Mouse (Mus musculus): ENCODE data around the gene Hist1h1e. TPM values are rescaled to one million over a fixed set of nuclear protein-coding genes. Genes with fewer than 3 reads are reported as not detected.
"Not testable (repeated sequence)": the region's sequence is repeated elsewhere in the genome, so short reads cannot be mapped to it uniquely, and the experiment has no call there.

The Hist1h1e gene
- polyA plus RNA-seq, 1 experiment from 2014 or later, result 12.8 TPM

- peak overlapping the region; percentile 52 for H3K4me3 ChIP-seq (ENCODE audit: low read depth, low read length)
- H3K27me3 ChIP-seq (replicated peaks; ENCODE audit: control insufficient read depth, insufficient read depth, low read length), result no peaks in the 10 kb centered on the region
- peak overlapping the region; percentile 95 for H3K27ac ChIP-seq (replicated peaks; ENCODE audit: low read depth, low read length)
- H3K36me3 ChIP-seq (ENCODE audit: control insufficient read depth, insufficient read depth, low read length), result no peaks in the 10 kb centered on the region
- DNase-seq (ENCODE audit: low spot score) (no peak), ATAC-seq (ENCODE audit: low read depth) (no peak)
- WGBS, result 33% methylated on average over 2 of the region's 2 CpGs
- peaks cover 16% of the 10 kb centered on the region for H3K4me1 ChIP-seq (ENCODE audit: control insufficient read depth, insufficient read depth, low read length)
- peak overlapping the region; percentile 75 for H3K4me2 ChIP-seq (ENCODE audit: low read depth, low read length)
- H3K9ac ChIP-seq (ENCODE audit: low read depth, low read length), result peak overlapping the region; percentile 76
- H3K9me3 ChIP-seq (ENCODE audit: control insufficient read depth, low read length), result no peaks in the 10 kb centered on the region
These were observed 49.9 kb downstream of the Hist1h1e start for GRCm38 (mm10) chr13:23572218-23573033.

- not testable (repeated sequence) for H3K36me3 ChIP-seq (ENCODE audit: control insufficient read depth, insufficient read depth, low read length); ATAC-seq (ENCODE audit: low read depth); H3K4me1 ChIP-seq (ENCODE audit: control insufficient read depth, insufficient read depth, low read length); H3K27me3 ChIP-seq (replicated peaks; ENCODE audit: control insufficient read depth, insufficient read depth, low read length); H3K9me3 ChIP-seq (ENCODE audit: control insufficient read depth, low read length)
- Histone ChIP-seq H3K9ac (ENCODE audit: low read depth, low read length) (peak overlapping the region; percentile 76), H3K4me3 (ENCODE audit: low read depth, low read length) (peak overlapping the region; percentile 52), H3K4me2 (ENCODE audit: low read depth, low read length) (peak overlapping the region; percentile 75), H3K27ac (replicated peaks; ENCODE audit: low read depth, low read length) (peak overlapping the region; percentile 95)
- peak; percentile 26 for DNase-seq (ENCODE audit: low spot score)
- WGBS, result under 1% methylated on average over 11 of the region's 34 CpGs
These were observed 50.7 kb downstream of the Hist1h1e start for GRCm38 (mm10) chr13:23571504-23572217.

GRCm38 (mm10) chr13:23571022-23571503 is 51.3 kb downstream of the Hist1h1e start, which contains the start of the genes Hist1h2ae and Hist1h2bg:
Gene Hist1h2ae, minus strand, starts transcription at chr13:23571220.
Gene Hist1h2bg, plus strand, starts transcription at chr13:23571396.
- Histone ChIP-seq H3K9me3 (ENCODE audit: control insufficient read depth, low read length) (no peaks in the 10 kb centered on the region), H3K27ac (replicated peaks; ENCODE audit: low read depth, low read length) (peak within 1 kb of the TSS; percentile 95), H3K4me2 (ENCODE audit: low read depth, low read length) (peak within 1 kb of the TSS; percentile 75), H3K4me3 (ENCODE audit: low read depth, low read length) (peak within 1 kb of the TSS; percentile 52), H3K27me3 (replicated peaks; ENCODE audit: control insufficient read depth, insufficient read depth, low read length) (no peaks in the 10 kb centered on the region), H3K4me1 (ENCODE audit: control insufficient read depth, insufficient read depth, low read length) (0 out of 2 replicates have a peak, but pooled peaks cover 4% of the 10 kb centered on the region), H3K36me3 (ENCODE audit: control insufficient read depth, insufficient read depth, low read length) (no peaks in the 10 kb centered on the region), H3K9ac (ENCODE audit: low read depth, low read length) (peak within 1 kb of the TSS; percentile 76)
- DNase-seq (ENCODE audit: low spot score) (peak; percentile 98), ATAC-seq (ENCODE audit: low read depth) (peak; percentile 90)
- WGBS, result under 1% methylated on average over 18 of the region's 18 CpGs

Small RNAs within 50 kb of the gene (microRNA-seq; reads per million reads assigned to microRNA genes)
- gene Gm44359 (ENCODE audit: borderline number of aligned reads) (not detected), gene Gm44394 (ENCODE audit: borderline number of aligned reads) (not detected)

Other genes starting within 250 kb of the Hist1h1e start
- gene Abt1, start 198.7 kb downstream of the Hist1h1e start, polyA plus RNA-seq (2014; fragmentation: Nextera tagmentation; extraction: Ambion mirVana), result 10.3 and 11.6 TPM in 2 replicates
- 0.18 TPM in 1 of 2 replicates, not detected in the other for gene Btn1a1, start 156.7 kb downstream of the Hist1h1e start, polyA plus RNA-seq (2014; fragmentation: Nextera tagmentation; extraction: Ambion mirVana)
- 0.40 and 0.51 TPM in 2 replicates for gene Btn2a2, start 133.7 kb downstream of the Hist1h1e start, polyA plus RNA-seq (2014; fragmentation: Nextera tagmentation; extraction: Ambion mirVana)
- 5.1 and 5.6 TPM in 2 replicates for gene Hist1h4h, start 91.5 kb downstream of the Hist1h1e start, polyA plus RNA-seq (2014; fragmentation: Nextera tagmentation; extraction: Ambion mirVana)
- gene Hist1h2af, start 88.7 kb downstream of the Hist1h1e start, polyA plus RNA-seq (2014; fragmentation: Nextera tagmentation; extraction: Ambion mirVana), result 5.2 and 7.0 TPM in 2 replicates
- 3.7 and 4.1 TPM in 2 replicates for gene Hist1h3g, start 87.1 kb downstream of the Hist1h1e start, polyA plus RNA-seq (2014; fragmentation: Nextera tagmentation; extraction: Ambion mirVana)
- 0.76 and 0.77 TPM in 2 replicates for gene Hist1h2bh, start 79.2 kb downstream of the Hist1h1e start, polyA plus RNA-seq (2014; fragmentation: Nextera tagmentation; extraction: Ambion mirVana)
- 0.71 and 1.0 TPM in 2 replicates for gene Hist1h3f, start 78.5 kb downstream of the Hist1h1e start, polyA plus RNA-seq (2014; fragmentation: Nextera tagmentation; extraction: Ambion mirVana)
- 0.84 and 0.88 TPM in 2 replicates for gene Hist1h4f, start 70.9 kb downstream of the Hist1h1e start, polyA plus RNA-seq (2014; fragmentation: Nextera tagmentation; extraction: Ambion mirVana)
- 0.60 TPM in 2 replicates for gene Hist1h1d, start 69.3 kb downstream of the Hist1h1e start, polyA plus RNA-seq (2014; fragmentation: Nextera tagmentation; extraction: Ambion mirVana)
- gene Hist1h3e, start 60.2 kb downstream of the Hist1h1e start, polyA plus RNA-seq (2014; fragmentation: Nextera tagmentation; extraction: Ambion mirVana), result 4.4 and 6.1 TPM in 2 replicates
- gene Hist1h2ae, start 51.3 kb downstream of the Hist1h1e start, polyA plus RNA-seq (2014; fragmentation: Nextera tagmentation; extraction: Ambion mirVana), result 93.4 and 108 TPM in 2 replicates
- 5.1 and 5.3 TPM in 2 replicates for gene Hist1h2bg, start 51.2 kb downstream of the Hist1h1e start, polyA plus RNA-seq (2014; fragmentation: Nextera tagmentation; extraction: Ambion mirVana)
- 3.6 and 4.1 TPM in 2 replicates for gene Hist1h2bf, start 48.4 kb downstream of the Hist1h1e start, polyA plus RNA-seq (2014; fragmentation: Nextera tagmentation; extraction: Ambion mirVana)
- 1.6 and 2.8 TPM in 2 replicates for gene Hist1h2ad, start 48.2 kb downstream of the Hist1h1e start, polyA plus RNA-seq (2014; fragmentation: Nextera tagmentation; extraction: Ambion mirVana)
- gene Hist1h3d, start 46.8 kb downstream of the Hist1h1e start, polyA plus RNA-seq (2014; fragmentation: Nextera tagmentation; extraction: Ambion mirVana), result 5.2 and 7.2 TPM in 2 replicates
- 74.5 and 84.0 TPM in 2 replicates for gene Hist1h4d, start 41.0 kb downstream of the Hist1h1e start, polyA plus RNA-seq (2014; fragmentation: Nextera tagmentation; extraction: Ambion mirVana)
- 1.5 and 2.2 TPM in 2 replicates for gene Hist1h2be, start 1.4 kb downstream of the Hist1h1e start, polyA plus RNA-seq (2014; fragmentation: Nextera tagmentation; extraction: Ambion mirVana)
- 1.2 and 1.3 TPM in 2 replicates for gene Hist1h2ac, start 61.4 kb upstream of the Hist1h1e start, polyA plus RNA-seq (2014; fragmentation: Nextera tagmentation; extraction: Ambion mirVana)
- gene Hist1h2bc, start 61.6 kb upstream of the Hist1h1e start, polyA plus RNA-seq (2014; fragmentation: Nextera tagmentation; extraction: Ambion mirVana), result 52.7 and 78.2 TPM in 2 replicates
- 0.19 and 0.31 TPM in 2 replicates for gene Hist1h1t, start 73.3 kb upstream of the Hist1h1e start, polyA plus RNA-seq (2014; fragmentation: Nextera tagmentation; extraction: Ambion mirVana)
- gene Hist1h4c, start 75.9 kb upstream of the Hist1h1e start, polyA plus RNA-seq (2014; fragmentation: Nextera tagmentation; extraction: Ambion mirVana), result 5.7 and 5.8 TPM in 2 replicates
- 9.6 and 10.3 TPM in 2 replicates for gene Hfe, start 88.3 kb upstream of the Hist1h1e start, polyA plus RNA-seq (2014; fragmentation: Nextera tagmentation; extraction: Ambion mirVana)
- 36.1 and 37.8 TPM in 2 replicates for gene Hist1h1c, start 116.2 kb upstream of the Hist1h1e start, polyA plus RNA-seq (2014; fragmentation: Nextera tagmentation; extraction: Ambion mirVana)
- gene Hist1h3c, start 123.0 kb upstream of the Hist1h1e start, polyA plus RNA-seq (2014; fragmentation: Nextera tagmentation; extraction: Ambion mirVana), result 5.1 and 7.5 TPM in 2 replicates
- gene Hist1h2bb, start 124.2 kb upstream of the Hist1h1e start, polyA plus RNA-seq (2014; fragmentation: Nextera tagmentation; extraction: Ambion mirVana), result 1.2 and 2.1 TPM in 2 replicates
- gene Hist1h2ab, start 128.6 kb upstream of the Hist1h1e start, polyA plus RNA-seq (2014; fragmentation: Nextera tagmentation; extraction: Ambion mirVana), result 30.2 and 32.6 TPM in 2 replicates
- 6.6 and 11.5 TPM in 2 replicates for gene Hist1h3b, start 129.7 kb upstream of the Hist1h1e start, polyA plus RNA-seq (2014; fragmentation: Nextera tagmentation; extraction: Ambion mirVana)
- gene Hist1h4b, start 134.5 kb upstream of the Hist1h1e start, polyA plus RNA-seq (2014; fragmentation: Nextera tagmentation; extraction: Ambion mirVana), result 3.5 and 4.7 TPM in 2 replicates
- gene Hist1h4a, start 138.7 kb upstream of the Hist1h1e start, polyA plus RNA-seq (2014; fragmentation: Nextera tagmentation; extraction: Ambion mirVana), result 0.68 and 0.74 TPM in 2 replicates
- 3.7 and 4.9 TPM in 2 replicates for gene Hist1h3a, start 139.8 kb upstream of the Hist1h1e start, polyA plus RNA-seq (2014; fragmentation: Nextera tagmentation; extraction: Ambion mirVana)
- 3.2 and 3.5 TPM in 2 replicates for gene Hist1h1a, start 141.1 kb upstream of the Hist1h1e start, polyA plus RNA-seq (2014; fragmentation: Nextera tagmentation; extraction: Ambion mirVana)
- gene Trim38, start 147.4 kb upstream of the Hist1h1e start, polyA plus RNA-seq (2014; fragmentation: Nextera tagmentation; extraction: Ambion mirVana), result 0.31 TPM in 1 of 2 replicates, not detected in the other
- gene Slc17a2, start 184.4 kb upstream of the Hist1h1e start, polyA plus RNA-seq (2014; fragmentation: Nextera tagmentation; extraction: Ambion mirVana), result not detected in 2 replicates
- gene Slc17a3, start 216.9 kb upstream of the Hist1h1e start, polyA plus RNA-seq (2014; fragmentation: Nextera tagmentation; extraction: Ambion mirVana), result 0.52 and 0.56 TPM in 2 replicates
- gene Slc17a1, start 245.2 kb upstream of the Hist1h1e start, polyA plus RNA-seq (2014; fragmentation: Nextera tagmentation; extraction: Ambion mirVana), result not detected in 2 replicates

All from embryonic facial prominence, embryonic 14.5 days (tissue).